Mouse (Mus musculus) heart, postnatal 0 days (tissue): ENCODE data around the gene Mrnip. TPM values are rescaled to one million over a fixed set of nuclear protein-coding genes. Genes with fewer than 3 reads are reported as not detected.
A peak's percentile ranks its signal among the peaks of the same experiment; 100 is the strongest.

Source experiments
- ATAC-seq: fragments of 200-750 bp; cut with Nextera tagmentation; 2 replicates; pipeline ENCODE4 v1.8.0; 2017; ENCODE audit warnings: low read depth, moderate number of reproducible peaks, moderate library complexity; ENCODE audit not compliant: insufficient read depth
- DNase-seq: peaks from one replicate; pipeline ENCODE4 v3.0.0-alpha.2; 2016; ENCODE audit warnings: low spot score
- H3K27ac ChIP-seq: fragments of 300-500 bp; sonication (generic); 2 replicates; pipeline ENCODE4 v1.5.1; 2014; ENCODE audit warnings: low read depth, mild to moderate bottlenecking
- H3K27me3 ChIP-seq: fragments of 300-500 bp; sonication (generic); 2 replicates; pipeline ENCODE4 v1.6.1; 2014; ENCODE audit warnings: low read length, mixed read lengths; ENCODE audit not compliant: control insufficient read depth, insufficient read depth
- H3K36me3 ChIP-seq: fragments of 300-500 bp; sonication (generic); replicated peaks from 2 replicates; pipeline ENCODE4 v1.6.1; 2014; ENCODE audit warnings: low read length, mixed read lengths; ENCODE audit not compliant: control insufficient read depth, insufficient read depth
- H3K4me1 ChIP-seq: fragments of 300-500 bp; sonication (generic); 2 replicates; pipeline ENCODE4 v1.6.1; 2014; ENCODE audit warnings: antibody characterized with exemption; ENCODE audit not compliant: control insufficient read depth, insufficient read depth
- H3K4me2 ChIP-seq: fragments of 300-500 bp; sonication (generic); 2 replicates; pipeline ENCODE4 v1.6.1; 2014; ENCODE audit warnings: low read depth, mild to moderate bottlenecking, low read length, moderate library complexity
- H3K4me3 ChIP-seq: fragments of 300-500 bp; sonication (generic); 2 replicates; pipeline ENCODE4 v1.5.1; 2014; ENCODE audit warnings: low read depth, low read length
- H3K9ac ChIP-seq: fragments of 300-500 bp; sonication (generic); replicated peaks from 2 replicates; pipeline ENCODE4 v1.6.1; 2014; ENCODE audit warnings: low read depth, low read length, mixed read lengths
- H3K9me3 ChIP-seq: fragments of 300-500 bp; sonication (generic); replicated peaks from 2 replicates; pipeline ENCODE4 v1.6.1; 2016; ENCODE audit warnings: low read length; ENCODE audit not compliant: control insufficient read depth
- CTCF ChIP-seq: IDR thresholded peaks from 2 replicates; pipeline ENCODE4 v1.5.1; 2016; ENCODE audit warnings: antibody characterized with exemption, control low read depth, low read depth
- EP300 ChIP-seq: IDR thresholded peaks from 2 replicates; pipeline ENCODE4 v1.6.1; 2016; ENCODE audit warnings: antibody characterized with exemption, low read depth
- WGBS: fragments of 180-500 bp; shearing (Covaris S2); extraction: QIAGEN DNeasy Blood & Tissue Kit; methylation state at CpG from one replicate; pipeline ENCODE4 v1.1.7; 2014; 5-methylcytosine and 5-hydroxymethylcytosine counted together
- polyA plus RNA-seq: library from polyadenylated mRNA; unstranded; fragments of >200 nt; fragmentation: Nextera tagmentation; extraction: Ambion mirVana; gene quantifications from 2 replicates; pipeline ENCODE4 v1.2.1, GENCODE M21; 2015
- total RNA-seq: library from RNA; depleted of rRNA; stranded (reverse); fragments of >200 nt; gene quantifications from 2 replicates; pipeline ENCODE4 v1.2.3, GENCODE M21; 2014; ENCODE audit warnings: low replicate concordance

The Mrnip gene
- total and polyA plus RNA-seq, 2 experiments from 2014 or later = 7.9 to 18.6 TPM

DNA sequence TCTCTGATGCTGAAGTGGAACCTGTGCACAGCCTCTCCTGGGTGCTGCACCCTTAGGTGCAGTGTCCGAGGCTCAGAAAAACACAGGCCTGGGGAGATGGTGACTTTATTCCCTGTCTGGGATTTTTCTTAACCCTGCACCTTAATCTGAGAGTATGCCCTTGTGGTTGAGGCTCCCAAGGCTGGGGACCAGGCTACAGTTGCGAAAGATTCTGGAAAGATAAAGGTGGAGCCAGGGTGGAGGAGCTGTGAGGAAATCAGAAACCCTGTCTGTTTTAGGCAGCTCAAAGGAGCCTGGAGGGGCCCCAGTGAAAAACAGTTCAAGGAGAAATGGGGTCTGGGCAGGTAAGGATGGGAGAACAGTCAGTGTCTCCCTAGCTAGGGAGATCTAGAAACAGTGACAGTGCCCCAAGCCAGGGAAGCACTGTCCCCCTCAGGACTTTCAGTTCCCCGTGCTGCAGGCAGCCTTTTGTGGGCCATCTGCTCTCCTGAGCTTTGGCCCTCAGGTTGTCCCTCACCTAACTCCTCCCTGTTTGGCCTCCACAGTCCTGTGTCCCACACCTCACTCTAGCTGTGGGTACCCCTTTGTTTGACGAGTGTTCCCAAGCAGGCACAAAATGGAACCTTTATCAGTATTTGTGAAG, 42.6 kb downstream of the Mrnip start:
- 81% methylated on average over 4 of the region's 4 CpGs for WGBS
- DNase-seq = no peak
- Histone ChIP-seq H3K4me3 (no peak overlapping the region), H3K27me3 (no peaks in the 10 kb centered on the region), H3K27ac (no peak overlapping the region), H3K9ac (no peak overlapping the region), H3K36me3 (no peaks in the 10 kb centered on the region), H3K4me1 (peaks cover 33% of the 10 kb centered on the region), H3K4me2 (no peak overlapping the region), H3K9me3 (no peaks in the 10 kb centered on the region)
- ATAC-seq = no peak
- TF ChIP-seq EP300 = no peak

DNA sequence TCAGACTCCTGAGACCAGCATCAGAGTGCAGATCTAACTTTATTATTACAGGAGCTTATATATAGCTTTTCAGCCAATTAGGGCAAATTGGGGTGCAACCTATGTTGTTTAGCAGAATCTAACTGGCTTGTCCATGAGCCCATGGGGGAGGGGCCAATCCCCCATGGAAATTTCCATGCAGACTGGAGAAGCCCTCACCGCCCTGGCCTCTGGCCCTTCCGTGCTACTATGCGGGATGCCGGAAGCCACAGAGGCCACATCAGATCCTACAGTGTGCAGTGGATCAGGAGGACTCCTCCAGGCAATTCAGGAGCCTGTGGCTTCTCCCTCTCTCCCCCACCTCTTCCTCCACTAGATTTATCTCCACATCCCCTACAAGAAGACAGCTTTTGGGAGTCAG, 43.6 kb downstream of the Mrnip start:
- H3K27me3 ChIP-seq = no peaks in the 10 kb centered on the region
- H3K4me3 ChIP-seq = no peak overlapping the region
- H3K4me2 ChIP-seq = no peak overlapping the region
- no peak for ATAC-seq
- no peak overlapping the region for H3K9ac ChIP-seq
- TF ChIP-seq EP300 = no peak
- TF ChIP-seq CTCF = no peak
- peaks cover 23% of the 10 kb centered on the region for H3K4me1 ChIP-seq
- H3K9me3 ChIP-seq = no peaks in the 10 kb centered on the region
- no peak overlapping the region for H3K27ac ChIP-seq
- DNase-seq = no peak
- 41% methylated on average over 4 of the region's 4 CpGs for WGBS
- H3K36me3 ChIP-seq = no peaks in the 10 kb centered on the region

DNA sequence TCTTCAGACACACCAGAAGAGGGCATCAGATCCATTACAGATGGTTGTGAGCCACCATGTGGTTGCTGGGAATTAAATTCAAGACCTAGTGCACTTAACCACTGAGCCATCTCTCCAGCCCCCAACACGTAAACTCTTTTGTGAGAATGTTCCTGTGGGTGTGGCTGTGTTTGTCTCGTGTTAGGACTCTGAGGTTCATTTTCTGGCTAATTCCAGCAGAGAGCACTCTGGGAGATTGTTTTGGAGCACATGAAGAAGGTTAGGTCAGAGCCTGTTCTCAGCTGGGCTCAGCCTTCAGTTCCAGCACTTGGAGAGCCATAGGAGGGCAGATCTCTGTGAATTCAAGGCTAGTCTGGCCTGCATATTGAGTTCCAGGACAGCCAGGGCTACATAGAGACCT, 45.6 kb downstream of the Mrnip start:
- DNase-seq (no peak), ATAC-seq (no peak)
- Histone ChIP-seq H3K9ac (no peak overlapping the region), H3K9me3 (no peaks in the 10 kb centered on the region), H3K4me3 (no peak overlapping the region), H3K4me1 (peaks cover 11% of the 10 kb centered on the region), H3K27me3 (no peaks in the 10 kb centered on the region), H3K4me2 (no peak overlapping the region), H3K27ac (no peak overlapping the region), H3K36me3 (no peaks in the 10 kb centered on the region)
- 66% methylated on average over 2 of the region's 2 CpGs for WGBS
- no peak for TF ChIP-seq EP300

DNA sequence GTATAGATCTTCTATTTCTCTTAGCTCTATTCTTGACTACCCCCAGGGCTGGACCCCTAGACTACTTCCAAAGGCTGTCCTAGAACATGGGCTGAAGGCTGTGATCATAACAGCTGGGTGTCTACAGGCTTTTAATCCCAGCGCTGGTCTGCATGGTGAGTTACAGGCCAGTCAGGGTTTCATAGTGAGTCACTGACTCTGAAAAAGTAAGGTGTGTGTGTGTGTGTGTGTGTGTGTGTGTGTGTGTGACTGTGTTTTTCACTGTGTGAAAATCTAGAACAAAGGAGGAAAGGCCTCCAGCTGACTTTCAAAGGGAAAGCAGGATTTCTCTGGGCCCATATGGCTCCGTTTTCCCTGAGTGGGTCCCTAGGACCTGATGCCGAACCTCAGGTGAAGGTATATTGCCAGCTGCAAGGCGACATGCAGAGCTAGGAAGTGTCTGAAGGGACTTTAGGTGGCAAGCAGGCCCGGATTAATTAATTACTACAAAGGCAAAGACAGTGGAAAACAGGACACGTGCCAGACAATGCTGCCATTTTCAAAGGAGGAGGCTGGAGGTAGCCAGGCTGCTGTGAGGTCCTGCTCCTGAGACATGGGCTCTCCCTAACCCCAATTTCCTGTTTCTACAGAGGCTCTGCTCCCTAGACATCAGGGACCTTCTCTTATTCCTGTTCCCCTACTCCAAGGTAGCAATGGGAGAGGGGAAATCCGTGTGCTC, 48.5 kb downstream of the Mrnip start:
- Histone ChIP-seq H3K4me3 (no peak overlapping the region), H3K4me1 (peaks cover 17% of the 10 kb centered on the region), H3K9me3 (no peaks in the 10 kb centered on the region), H3K36me3 (no peaks in the 10 kb centered on the region), H3K27me3 (no peaks in the 10 kb centered on the region), H3K27ac (no peak overlapping the region), H3K4me2 (no peak overlapping the region), H3K9ac (no peak overlapping the region)
- WGBS = 66% methylated on average over 7 of the region's 7 CpGs
- no peak for DNase-seq
- ATAC-seq = no peak
- no peak for TF ChIP-seq EP300
- TF ChIP-seq CTCF = no peak

DNA sequence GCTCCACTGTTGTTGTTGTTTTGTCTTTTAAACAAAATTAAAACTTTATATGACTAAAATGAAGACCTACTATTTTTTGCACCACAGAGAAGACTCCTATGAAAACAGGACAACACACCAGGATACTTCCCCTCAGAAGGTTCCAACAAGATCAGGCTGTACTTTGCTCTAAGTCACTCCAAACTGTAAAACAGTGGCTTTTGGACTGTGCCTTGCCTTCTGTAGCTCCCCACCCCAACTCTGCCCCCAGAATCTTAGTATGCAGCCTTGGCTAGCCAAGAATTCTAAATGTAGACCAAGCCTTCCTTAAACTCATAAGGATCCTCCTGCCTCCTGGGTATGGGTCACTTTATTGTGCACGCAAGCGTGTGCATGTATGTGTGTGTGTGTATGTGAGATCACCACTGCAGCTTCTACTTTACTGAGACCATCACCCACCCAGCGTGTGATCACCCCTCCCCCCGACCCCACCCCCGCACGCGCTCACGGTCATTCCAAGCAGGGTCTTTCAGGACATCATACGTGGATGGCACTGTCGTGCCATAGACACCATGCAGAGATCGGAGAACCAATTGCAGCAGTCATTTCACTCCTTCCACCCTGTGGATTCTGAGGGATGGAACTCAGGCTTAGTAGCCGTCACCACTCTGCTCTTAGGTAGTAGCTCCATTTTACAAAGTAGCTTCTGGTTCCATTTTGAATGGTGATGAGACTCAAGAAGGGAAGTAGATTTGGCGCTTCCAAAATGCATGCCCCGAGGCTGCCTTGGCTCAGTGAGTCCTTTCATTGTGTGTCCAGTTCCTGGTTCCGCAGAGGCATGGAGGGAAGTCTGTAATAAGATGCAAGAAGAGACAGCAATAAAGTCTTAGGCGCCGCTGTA, 49.8 kb downstream of the Mrnip start:
- Histone ChIP-seq H3K4me1 (peaks cover 19% of the 10 kb centered on the region), H3K9ac (peak overlapping the region; percentile 87), H3K27me3 (no peaks in the 10 kb centered on the region), H3K4me3 (peak overlapping the region; percentile 75), H3K27ac (peak overlapping the region; percentile 84), H3K36me3 (no peaks in the 10 kb centered on the region), H3K4me2 (peak overlapping the region; percentile 77), H3K9me3 (no peaks in the 10 kb centered on the region)
- TF ChIP-seq CTCF = no peak
- WGBS = 9% methylated on average over 17 of the region's 17 CpGs
- ATAC-seq = no peak
- no peak for DNase-seq
